Mouse (Mus musculus): Measurements from ENCODE around the gene Armt1. TPM values are rescaled to one million over a fixed set of nuclear protein-coding genes. Genes with fewer than 3 reads are reported as not detected.

Gene Armt1
- polyA plus RNA-seq, 1 experiment, result 8.4 TPM

DNA sequence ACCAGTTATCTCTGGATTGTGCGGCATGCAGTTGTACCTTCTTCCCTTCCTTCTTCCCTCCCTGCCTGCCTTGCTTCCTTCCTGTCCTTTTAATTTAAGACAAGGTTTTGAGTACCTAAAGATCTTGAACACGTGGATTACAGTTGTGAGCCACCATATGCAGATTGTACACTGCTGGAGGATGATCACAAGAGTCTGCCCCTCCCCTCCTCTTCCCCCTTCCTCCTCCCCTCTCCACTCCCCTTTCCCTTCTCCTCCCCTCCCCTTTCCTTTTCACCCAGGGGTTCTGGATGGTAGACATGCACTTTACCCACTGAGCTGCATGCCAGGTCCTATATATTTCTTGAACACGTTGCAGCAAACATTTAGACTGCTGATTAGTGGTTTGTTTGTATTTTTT is 3.1 kb downstream of the Armt1 start:
- H3K4me3 ChIP-seq (ENCODE audit: extremely low read depth, insufficient read depth, insufficient read length), result no peak overlapping the region
- TF ChIP-seq POLR2A (IDR thresholded peaks at IDR 0.05; ENCODE audit: low read depth, low read length) (no peak), CTCF (IDR thresholded peaks at IDR 0.05; ENCODE audit: extremely low read depth, insufficient read depth, insufficient read length, insufficient replicate concordance) (no peak)
- no peak overlapping the region for H3K27ac ChIP-seq (ENCODE audit: insufficient read depth, low read length)
- peaks cover 9% of the 10 kb centered on the region; the same call in 1 of the 2 replicates for H3K4me1 ChIP-seq (ENCODE audit: control insufficient read depth, insufficient read depth, insufficient read length)
- DNase-seq (ENCODE audit: low read depth in 1 of 2, low spot score in 2 of 2), result no peak
- no peaks in the 10 kb centered on the region for H3K27me3 ChIP-seq (ENCODE audit: control insufficient read depth, insufficient read depth, low read length)
- WGBS, result 80% methylated on average over 3 of the region's 3 CpGs
- peaks cover 16% of the 10 kb centered on the region for H3K36me3 ChIP-seq (ENCODE audit: control insufficient read depth, insufficient read depth, low read length)

DNA sequence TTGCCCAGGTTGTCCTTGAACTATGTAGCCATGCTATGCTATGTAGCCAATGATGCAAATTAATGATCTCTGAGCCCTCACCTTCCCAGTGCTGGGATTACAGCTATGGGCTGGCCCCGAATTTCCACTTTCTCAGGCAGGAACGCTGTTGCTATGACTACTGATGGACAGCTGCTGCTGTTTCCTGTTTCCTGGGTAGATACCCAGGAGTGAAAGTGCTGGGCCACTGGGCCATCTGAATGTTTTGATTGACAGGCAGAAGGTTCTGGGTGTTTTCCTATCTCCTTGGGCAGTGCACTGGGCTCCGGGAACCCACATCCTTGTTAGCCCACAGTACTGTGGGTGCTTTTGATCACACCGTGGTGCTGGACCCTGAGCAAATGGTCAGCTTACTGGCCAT is 24.1 kb downstream of the Armt1 start:
- Histone ChIP-seq H3K36me3 (ENCODE audit: control insufficient read depth, insufficient read depth, low read length) (peaks cover 14% of the 10 kb centered on the region), H3K4me3 (ENCODE audit: extremely low read depth, insufficient read depth, insufficient read length) (no peak overlapping the region), H3K4me1 (ENCODE audit: control insufficient read depth, insufficient read depth, insufficient read length) (peaks cover 12% of the 10 kb centered on the region), H3K27ac (ENCODE audit: insufficient read depth, low read length) (no peak overlapping the region), H3K27me3 (ENCODE audit: control insufficient read depth, insufficient read depth, low read length) (no peaks in the 10 kb centered on the region)
- 24% methylated on average over 4 of the region's 4 CpGs for WGBS
- TF ChIP-seq CTCF (IDR thresholded peaks at IDR 0.05; ENCODE audit: extremely low read depth, insufficient read depth, insufficient read length, insufficient replicate concordance), result no peak
- TF ChIP-seq POLR2A (IDR thresholded peaks at IDR 0.05; ENCODE audit: low read depth, low read length), result no peak
- DNase-seq (ENCODE audit: low read depth in 1 of 2, low spot score in 2 of 2), result no peak

DNA sequence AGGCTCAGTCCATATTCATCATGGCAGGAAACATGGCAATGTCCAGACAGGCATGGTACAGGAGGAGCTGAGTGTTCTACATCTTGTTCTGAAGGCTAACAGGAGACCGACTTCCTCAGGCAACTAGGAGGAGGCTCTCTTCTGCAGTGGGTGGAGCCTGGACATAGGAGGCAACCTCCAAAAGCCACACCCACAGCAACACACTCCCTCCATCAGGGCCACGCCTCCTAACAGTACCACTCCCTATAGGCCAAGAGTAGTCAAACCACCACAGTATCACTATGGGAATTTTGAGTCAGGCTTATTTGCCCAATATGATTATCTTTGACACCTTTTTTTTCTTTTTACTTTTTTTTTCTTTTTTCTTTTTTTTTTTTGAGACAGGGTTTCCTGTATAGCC is 27.9 kb downstream of the Armt1 start:
- no peak for DNase-seq (ENCODE audit: low read depth in 1 of 2, low spot score in 2 of 2)
- H3K27ac ChIP-seq (ENCODE audit: insufficient read depth, low read length), result no peak overlapping the region
- no peak overlapping the region for H3K4me3 ChIP-seq (ENCODE audit: extremely low read depth, insufficient read depth, insufficient read length)
- H3K27me3 ChIP-seq (ENCODE audit: control insufficient read depth, insufficient read depth, low read length), result no peaks in the 10 kb centered on the region
- TF ChIP-seq CTCF (IDR thresholded peaks at IDR 0.05; ENCODE audit: extremely low read depth, insufficient read depth, insufficient read length, insufficient replicate concordance) (no peak), POLR2A (IDR thresholded peaks at IDR 0.05; ENCODE audit: low read depth, low read length) (no peak)
- WGBS, result 79% methylated on average over 2 of the region's 2 CpGs
- H3K4me1 ChIP-seq (ENCODE audit: control insufficient read depth, insufficient read depth, insufficient read length), result peaks cover 12% of the 10 kb centered on the region
- H3K36me3 ChIP-seq (ENCODE audit: control insufficient read depth, insufficient read depth, low read length), result no peaks in the 10 kb centered on the region

DNA sequence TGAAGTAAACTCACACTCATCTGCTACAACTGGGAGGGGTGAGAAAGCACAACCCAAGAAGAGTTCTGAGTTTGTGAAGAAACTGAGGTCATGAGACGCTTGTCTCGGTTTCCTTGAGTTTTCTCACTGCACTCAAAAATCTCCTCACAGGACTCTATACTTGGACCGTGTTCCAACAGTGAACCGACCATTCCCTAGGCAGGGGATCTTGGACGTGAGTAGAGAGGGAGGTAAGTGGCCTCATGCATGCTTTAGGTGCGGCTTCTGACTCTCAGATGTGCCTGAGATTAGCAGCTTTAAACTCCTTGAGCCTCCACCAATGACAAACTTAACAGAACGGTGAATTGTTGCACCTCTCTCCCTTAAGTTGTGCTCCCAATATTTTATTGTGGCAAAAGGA is 33.5 kb downstream of the Armt1 start:
- Histone ChIP-seq H3K4me1 (ENCODE audit: control insufficient read depth, insufficient read depth, insufficient read length) (no peaks in the 10 kb centered on the region; the same call in 1 of the 2 replicates), H3K27me3 (ENCODE audit: control insufficient read depth, insufficient read depth, low read length) (no peaks in the 10 kb centered on the region), H3K36me3 (ENCODE audit: control insufficient read depth, insufficient read depth, low read length) (no peaks in the 10 kb centered on the region), H3K27ac (ENCODE audit: insufficient read depth, low read length) (no peak overlapping the region), H3K4me3 (ENCODE audit: extremely low read depth, insufficient read depth, insufficient read length) (no peak overlapping the region)
- no peak for TF ChIP-seq CTCF (IDR thresholded peaks at IDR 0.05; ENCODE audit: extremely low read depth, insufficient read depth, insufficient read length, insufficient replicate concordance)
- no peak for TF ChIP-seq POLR2A (IDR thresholded peaks at IDR 0.05; ENCODE audit: low read depth, low read length)
- no peak for DNase-seq (ENCODE audit: low read depth in 1 of 2, low spot score in 2 of 2)
- 92% methylated on average over 7 of the region's 7 CpGs for WGBS

DNA sequence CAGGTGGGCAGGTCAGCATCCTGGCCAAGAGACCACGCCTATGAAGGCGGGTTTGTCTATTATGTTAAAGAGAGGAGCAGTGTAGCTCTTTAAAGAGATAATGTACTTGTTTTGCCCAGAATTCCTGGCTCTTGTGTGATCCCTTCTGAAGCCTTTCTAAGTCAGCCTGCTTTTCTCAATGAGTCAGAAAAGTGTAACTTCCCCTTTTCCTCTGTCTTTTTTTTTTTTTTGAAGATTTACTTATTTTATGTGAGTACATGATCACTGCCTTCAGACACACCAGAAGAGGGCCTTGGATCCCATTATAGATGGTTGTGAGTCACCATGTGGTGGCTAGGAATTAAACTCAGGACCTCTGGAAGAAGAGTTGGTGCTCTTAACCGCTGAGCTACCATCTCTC is 37.1 kb downstream of the Armt1 start:
- H3K27ac ChIP-seq (ENCODE audit: insufficient read depth, low read length), result no peak overlapping the region
- no peaks in the 10 kb centered on the region; the same call in 1 of the 2 replicates for H3K4me1 ChIP-seq (ENCODE audit: control insufficient read depth, insufficient read depth, insufficient read length)
- 68% methylated on average over 3 of the region's 3 CpGs for WGBS
- H3K36me3 ChIP-seq (ENCODE audit: control insufficient read depth, insufficient read depth, low read length), result no peaks in the 10 kb centered on the region
- no peaks in the 10 kb centered on the region for H3K27me3 ChIP-seq (ENCODE audit: control insufficient read depth, insufficient read depth, low read length)
- TF ChIP-seq CTCF (IDR thresholded peaks at IDR 0.05; ENCODE audit: extremely low read depth, insufficient read depth, insufficient read length, insufficient replicate concordance) (no peak), POLR2A (IDR thresholded peaks at IDR 0.05; ENCODE audit: low read depth, low read length) (no peak)
- no peak for DNase-seq (ENCODE audit: low read depth in 1 of 2, low spot score in 2 of 2)
- no peak overlapping the region for H3K4me3 ChIP-seq (ENCODE audit: extremely low read depth, insufficient read depth, insufficient read length)

DNA sequence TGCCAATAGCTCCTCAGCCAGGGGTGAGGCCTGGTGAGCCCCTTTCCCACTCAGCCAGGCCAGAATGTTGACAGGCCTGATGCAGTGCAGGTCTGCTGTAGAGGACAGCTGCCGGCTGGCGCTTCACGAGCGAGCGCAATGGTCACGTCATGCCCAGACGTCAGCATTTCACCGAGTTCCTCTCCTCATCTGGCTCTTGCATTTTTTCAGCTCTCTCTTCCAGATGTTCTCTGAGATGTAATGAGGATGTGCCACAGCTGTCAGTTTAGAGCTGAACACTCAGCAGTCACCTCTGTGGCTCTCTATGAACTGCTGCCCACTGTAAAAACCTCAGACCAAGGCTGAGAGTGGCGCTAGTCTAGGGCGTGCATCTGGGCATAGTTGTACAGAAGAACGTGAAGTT is 41.3 kb downstream of the Armt1 start:
- no peak overlapping the region for H3K4me3 ChIP-seq (ENCODE audit: extremely low read depth, insufficient read depth, insufficient read length)
- 86% methylated on average over 11 of the region's 11 CpGs for WGBS
- H3K27ac ChIP-seq (ENCODE audit: insufficient read depth, low read length), result no peak overlapping the region
- no peaks in the 10 kb centered on the region for H3K36me3 ChIP-seq (ENCODE audit: control insufficient read depth, insufficient read depth, low read length)
- no peak for TF ChIP-seq CTCF (IDR thresholded peaks at IDR 0.05; ENCODE audit: extremely low read depth, insufficient read depth, insufficient read length, insufficient replicate concordance)
- TF ChIP-seq POLR2A (IDR thresholded peaks at IDR 0.05; ENCODE audit: low read depth, low read length), result no peak
- DNase-seq (ENCODE audit: low read depth in 1 of 2, low spot score in 2 of 2), result no peak
- H3K27me3 ChIP-seq (ENCODE audit: control insufficient read depth, insufficient read depth, low read length), result no peaks in the 10 kb centered on the region
- H3K4me1 ChIP-seq (ENCODE audit: control insufficient read depth, insufficient read depth, insufficient read length), result no peaks in the 10 kb centered on the region; the same call in 1 of the 2 replicates

DNA sequence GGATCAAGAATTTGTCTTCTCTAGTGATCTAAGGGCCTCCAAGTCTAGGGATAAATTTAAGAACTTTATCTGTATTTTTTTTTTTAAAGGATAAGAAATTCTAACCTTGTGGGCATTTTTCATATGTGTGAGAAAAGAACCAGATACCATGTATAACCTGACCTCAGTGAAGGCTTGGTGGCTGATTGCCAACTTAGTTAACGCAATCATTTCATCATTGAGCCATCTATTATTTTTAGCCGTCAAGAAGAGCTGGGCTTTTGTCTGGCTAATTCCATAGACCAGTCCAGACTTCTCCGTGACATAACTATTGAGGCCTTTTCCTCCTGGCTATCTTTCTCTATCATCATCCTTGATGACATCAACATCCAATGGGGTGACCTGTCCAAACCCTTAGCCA is 43.2 kb downstream of the Armt1 start:
- Histone ChIP-seq H3K4me1 (ENCODE audit: control insufficient read depth, insufficient read depth, insufficient read length) (no peaks in the 10 kb centered on the region), H3K36me3 (ENCODE audit: control insufficient read depth, insufficient read depth, low read length) (no peaks in the 10 kb centered on the region), H3K27me3 (ENCODE audit: control insufficient read depth, insufficient read depth, low read length) (no peaks in the 10 kb centered on the region), H3K27ac (ENCODE audit: insufficient read depth, low read length) (no peak overlapping the region), H3K4me3 (ENCODE audit: extremely low read depth, insufficient read depth, insufficient read length) (no peak overlapping the region)
- TF ChIP-seq POLR2A (IDR thresholded peaks at IDR 0.05; ENCODE audit: low read depth, low read length), result no peak
- no peak for TF ChIP-seq CTCF (IDR thresholded peaks at IDR 0.05; ENCODE audit: extremely low read depth, insufficient read depth, insufficient read length, insufficient replicate concordance)
- WGBS, result 78% methylated on average over 3 of the region's 3 CpGs
- DNase-seq (ENCODE audit: low read depth in 1 of 2, low spot score in 2 of 2), result no peak

Data from spleen, adult 2 months (tissue).